Mouse (Mus musculus) testis, adult 2 months (tissue): ENCODE results near the gene Odf3.

Experiments
- CTCF ChIP-seq: fragments of 200-500 bp; IDR thresholded peaks from 2 replicates; pipeline ENCODE4 v1.5.1; 2012; ENCODE audit warnings: low read depth, mild to moderate bottlenecking, inconsistent platforms, low read length, moderate library complexity; ENCODE audit not compliant: control insufficient read depth, insufficient read depth, insufficient replicate concordance
- POLR2A ChIP-seq: fragments of 200-500 bp; IDR thresholded peaks from 2 replicates; pipeline ENCODE4 v1.6.1; 2012; ENCODE audit warnings: low read depth, mild to moderate bottlenecking, inconsistent platforms, low read length, moderate library complexity; ENCODE audit not compliant: control insufficient read depth

- TF ChIP-seq CTCF (no peak), POLR2A (no peak)
Measured at GRCm38 (mm10) chr7:140836243-140837115, 11.1 kb upstream of the Odf3 start.
